Mouse (Mus musculus) kidney, postnatal 0 days (tissue): Measurements from ENCODE around the gene Adamts9. TPM values are rescaled to one million over a fixed set of nuclear protein-coding genes. Genes with fewer than 3 reads are reported as not detected.
A peak's percentile ranks its signal among the peaks of the same experiment; 100 is the strongest.

Source experiments
- ATAC-seq: fragments of 200-750 bp; cut with Nextera tagmentation; replicated peaks from 2 replicates; pipeline ENCODE4 v1.8.0; 2017; ENCODE audit warnings: low read depth, moderate number of reproducible peaks, moderate TSS enrichment, moderate library complexity; ENCODE audit not compliant: low FRiP score
- DNase-seq: peaks from one replicate; pipeline ENCODE4 v3.0.0-alpha.2; 2016; ENCODE audit warnings: low spot score
- H3K27ac ChIP-seq: fragments of 300-500 bp; sonication (generic); 2 replicates; pipeline ENCODE4 v1.5.1; 2014; ENCODE audit warnings: mild to moderate bottlenecking
- H3K27me3 ChIP-seq: fragments of 300-500 bp; sonication (generic); 2 replicates; pipeline ENCODE4 v1.6.1; 2014; ENCODE audit warnings: low read length, mixed read lengths; ENCODE audit not compliant: insufficient read depth
- H3K36me3 ChIP-seq: fragments of 300-500 bp; sonication (generic); 2 replicates; pipeline ENCODE4 v1.6.1; 2014; ENCODE audit warnings: low read length, mixed read lengths; ENCODE audit not compliant: insufficient read depth
- H3K4me1 ChIP-seq: fragments of 300-500 bp; sonication (generic); replicated peaks from 2 replicates; pipeline ENCODE4 v1.6.1; 2014; ENCODE audit warnings: antibody characterized with exemption, low read length, mixed read lengths; ENCODE audit not compliant: insufficient read depth
- H3K4me2 ChIP-seq: fragments of 300-500 bp; sonication (generic); 2 replicates; pipeline ENCODE4 v1.6.1; 2014; ENCODE audit warnings: mild to moderate bottlenecking, low read length, moderate library complexity, mixed read lengths
- H3K4me3 ChIP-seq: fragments of 300-500 bp; sonication (generic); replicated peaks from 2 replicates; pipeline ENCODE4 v1.5.1; 2014; ENCODE audit warnings: low read depth, low read length
- H3K9ac ChIP-seq: fragments of 300-500 bp; sonication (generic); 2 replicates; pipeline ENCODE4 v1.6.1; 2014; ENCODE audit warnings: low read depth, low read length
- H3K9me3 ChIP-seq: fragments of 300-500 bp; sonication (generic); replicated peaks from 2 replicates; pipeline ENCODE4 v1.6.1; 2016; ENCODE audit warnings: low read length, inconsistent platforms, mixed read lengths
- CTCF ChIP-seq: IDR thresholded peaks from 2 replicates; pipeline ENCODE4 v1.5.1; 2016; ENCODE audit warnings: antibody characterized with exemption, low read depth, mild to moderate bottlenecking, moderate library complexity
- WGBS: fragments of 180-500 bp; shearing (Covaris S2); extraction: QIAGEN DNeasy Blood & Tissue Kit; methylation state at CpG from one replicate; pipeline ENCODE4 v1.1.7; 2014; 5-methylcytosine and 5-hydroxymethylcytosine counted together
- polyA plus RNA-seq: library from polyadenylated mRNA; unstranded; fragments of >200 nt; fragmentation: Nextera tagmentation; extraction: Ambion mirVana; gene quantifications from 2 replicates; pipeline ENCODE4 v1.2.1, GENCODE M21; 2015

The Adamts9 gene
- polyA plus RNA-seq, 1 experiment from 2014 or later, result 7.6 TPM

- H3K36me3 ChIP-seq, result no peaks in the 10 kb centered on the region
- DNase-seq, result no peak
- no peak overlapping the region for H3K9ac ChIP-seq
- H3K4me3 ChIP-seq, result no peak overlapping the region
- no peak for ATAC-seq
- WGBS, result 82% methylated on average over 7 of the region's 7 CpGs
- no peaks in the 10 kb centered on the region for H3K4me1 ChIP-seq
- H3K27ac ChIP-seq, result no peak overlapping the region
- no peak for TF ChIP-seq CTCF
- H3K4me2 ChIP-seq, result no peak overlapping the region
- H3K9me3 ChIP-seq, result no peaks in the 10 kb centered on the region
- H3K27me3 ChIP-seq, result no peaks in the 10 kb centered on the region
Observed at GRCm38 (mm10) chr6:92981451-92982186, 38.3 kb upstream of the Adamts9 start.

GRCm38 (mm10) chr6:92973340-92973739, 30.0 kb upstream of the Adamts9 start:
- Histone ChIP-seq H3K36me3 (no peaks in the 10 kb centered on the region), H3K4me3 (no peak overlapping the region), H3K4me1 (no peaks in the 10 kb centered on the region), H3K27me3 (no peaks in the 10 kb centered on the region), H3K27ac (no peak overlapping the region), H3K9me3 (no peaks in the 10 kb centered on the region), H3K4me2 (no peak overlapping the region), H3K9ac (no peak overlapping the region)
- no peak for TF ChIP-seq CTCF
- ATAC-seq, result no peak
- DNase-seq, result no peak
- 83% methylated on average over 3 of the region's 3 CpGs for WGBS

- no peak for DNase-seq
- WGBS, result 53% methylated on average over 3 of the region's 3 CpGs
- Histone ChIP-seq H3K4me2 (no peak overlapping the region), H3K27ac (no peak overlapping the region), H3K9ac (no peak overlapping the region), H3K4me1 (no peaks in the 10 kb centered on the region; the same call in 1 of the 2 replicates), H3K27me3 (no peaks in the 10 kb centered on the region), H3K4me3 (no peak overlapping the region), H3K36me3 (no peaks in the 10 kb centered on the region), H3K9me3 (no peaks in the 10 kb centered on the region)
- TF ChIP-seq CTCF, result no peak
- no peak for ATAC-seq
Observed at GRCm38 (mm10) chr6:92968718-92969117, 25.4 kb upstream of the Adamts9 start.

- no peak overlapping the region for H3K4me2 ChIP-seq
- H3K27me3 ChIP-seq, result no peaks in the 10 kb centered on the region
- no peaks in the 10 kb centered on the region for H3K36me3 ChIP-seq
- H3K27ac ChIP-seq, result no peak overlapping the region
- DNase-seq, result peak; percentile 61
- no peak overlapping the region for H3K9ac ChIP-seq
- no peak for TF ChIP-seq CTCF
- H3K4me3 ChIP-seq, result no peak overlapping the region
- WGBS, result 70% methylated on average over 3 of the region's 3 CpGs
- no peak for ATAC-seq
- no peaks in the 10 kb centered on the region; the same call in 1 of the 2 replicates for H3K4me1 ChIP-seq
- H3K9me3 ChIP-seq, result no peaks in the 10 kb centered on the region
Observed at GRCm38 (mm10) chr6:92968216-92968615, 24.9 kb upstream of the Adamts9 start.

- H3K36me3 ChIP-seq, result no peaks in the 10 kb centered on the region
- H3K9ac ChIP-seq, result no peak overlapping the region
- 66% methylated on average over 3 of the region's 3 CpGs for WGBS
- H3K27ac ChIP-seq, result no peak overlapping the region
- TF ChIP-seq CTCF, result no peak
- ATAC-seq (no peak), DNase-seq (no peak)
- H3K27me3 ChIP-seq, result no peaks in the 10 kb centered on the region
- no peaks in the 10 kb centered on the region for H3K4me1 ChIP-seq
- H3K4me2 ChIP-seq, result no peak overlapping the region
- H3K9me3 ChIP-seq, result no peaks in the 10 kb centered on the region
- H3K4me3 ChIP-seq, result no peak overlapping the region
Observed at GRCm38 (mm10) chr6:92962966-92963365, 19.7 kb upstream of the Adamts9 start.

- Histone ChIP-seq H3K4me1 (no peaks in the 10 kb centered on the region), H3K9me3 (no peaks in the 10 kb centered on the region), H3K27me3 (no peaks in the 10 kb centered on the region), H3K9ac (no peak overlapping the region), H3K4me2 (no peak overlapping the region), H3K4me3 (no peak overlapping the region), H3K27ac (no peak overlapping the region), H3K36me3 (no peaks in the 10 kb centered on the region)
- no peak for DNase-seq
- no peak for TF ChIP-seq CTCF
- no peak for ATAC-seq
- WGBS, result 95% methylated on average over 6 of the region's 6 CpGs
Observed at GRCm38 (mm10) chr6:92960997-92961396, 17.7 kb upstream of the Adamts9 start.

- Histone ChIP-seq H3K4me1 (no peaks in the 10 kb centered on the region), H3K4me2 (no peak overlapping the region), H3K27ac (no peak overlapping the region), H3K27me3 (no peaks in the 10 kb centered on the region), H3K4me3 (no peak overlapping the region), H3K36me3 (no peaks in the 10 kb centered on the region), H3K9me3 (no peaks in the 10 kb centered on the region), H3K9ac (no peak overlapping the region)
- ATAC-seq (no peak), DNase-seq (no peak)
- 51% methylated on average over 2 of the region's 2 CpGs for WGBS
- TF ChIP-seq CTCF, result no peak
Observed at GRCm38 (mm10) chr6:92959416-92959815, 16.1 kb upstream of the Adamts9 start.
